Mouse (Mus musculus) forebrain, embryonic 13.5 days (tissue): ENCODE measurements around the gene Tlcd2. TPM values are rescaled to one million over a fixed set of nuclear protein-coding genes. Genes with fewer than 3 reads are reported as not detected.

Experiments used
- ATAC-seq: fragments of 200-750 bp; cut with Nextera tagmentation; 2 replicates; pipeline ENCODE4 v1.8.0; 2017
- H3K27ac ChIP-seq: fragments of 300-500 bp; sonication (generic); 2 replicates; pipeline ENCODE4 v1.5.1; 2015; ENCODE audit warnings: inconsistent platforms, mild to moderate bottlenecking, moderate library complexity
- H3K27me3 ChIP-seq: fragments of 300-500 bp; sonication (generic); 2 replicates; pipeline ENCODE4 v1.6.1; 2015; ENCODE audit warnings: mild to moderate bottlenecking, inconsistent platforms
- H3K36me3 ChIP-seq: fragments of 300-500 bp; sonication (generic); 2 replicates; pipeline ENCODE4 v1.6.1; 2015; ENCODE audit warnings: mild to moderate bottlenecking, inconsistent platforms; ENCODE audit not compliant: poor library complexity, severe bottlenecking
- H3K4me1 ChIP-seq: fragments of 300-500 bp; sonication (generic); 2 replicates; pipeline ENCODE4 v1.6.1; 2015; ENCODE audit warnings: inconsistent platforms
- H3K4me2 ChIP-seq: fragments of 300-500 bp; sonication (generic); 2 replicates; pipeline ENCODE4 v1.6.1; 2015; ENCODE audit warnings: inconsistent platforms, mild to moderate bottlenecking, moderate library complexity
- H3K4me3 ChIP-seq: fragments of 300-500 bp; sonication (generic); 2 replicates; pipeline ENCODE4 v1.5.1; 2015; ENCODE audit warnings: mild to moderate bottlenecking, inconsistent platforms
- H3K9ac ChIP-seq: fragments of 300-500 bp; sonication (generic); 2 replicates; pipeline ENCODE4 v1.6.1; 2015; ENCODE audit warnings: mild to moderate bottlenecking, inconsistent platforms
- H3K9me3 ChIP-seq: fragments of 300-500 bp; sonication (generic); replicated peaks from 2 replicates; pipeline ENCODE4 v1.6.1; 2016; ENCODE audit warnings: inconsistent platforms
- WGBS: fragments of 180-500 bp; shearing (Covaris S2); methylation state at CpG from one replicate; pipeline ENCODE4 v1.1.7; 2015; 5-methylcytosine and 5-hydroxymethylcytosine counted together
- polyA plus RNA-seq: library from polyadenylated mRNA; unstranded; fragments of >200 nt; fragmentation: Nextera tagmentation; extraction: Ambion mirVana; gene quantifications from 2 replicates; pipeline ENCODE4 v1.2.1, GENCODE M21; 2015

Gene Tlcd2
- polyA plus RNA-seq, 1 experiment from 2014 or later, result 1.4 TPM

GRCm38 (mm10) chr11:75460103-75460843 lies 1.2 kb upstream of the Tlcd2 start:
- Histone ChIP-seq H3K27me3 (no peaks in the 10 kb centered on the region), H3K9ac (peak overlapping the region; percentile 60), H3K4me2 (peak overlapping the region; percentile 81), H3K4me1 (peaks cover 25% of the 10 kb centered on the region), H3K36me3 (peaks cover 2% of the 10 kb centered on the region; the same call in 1 of the 2 replicates), H3K9me3 (no peaks in the 10 kb centered on the region), H3K27ac (peak overlapping the region; percentile 87), H3K4me3 (peak overlapping the region; percentile 59)
- WGBS, result 4% methylated on average over 19 of the region's 19 CpGs
- peak; percentile 50 for ATAC-seq

DNA sequence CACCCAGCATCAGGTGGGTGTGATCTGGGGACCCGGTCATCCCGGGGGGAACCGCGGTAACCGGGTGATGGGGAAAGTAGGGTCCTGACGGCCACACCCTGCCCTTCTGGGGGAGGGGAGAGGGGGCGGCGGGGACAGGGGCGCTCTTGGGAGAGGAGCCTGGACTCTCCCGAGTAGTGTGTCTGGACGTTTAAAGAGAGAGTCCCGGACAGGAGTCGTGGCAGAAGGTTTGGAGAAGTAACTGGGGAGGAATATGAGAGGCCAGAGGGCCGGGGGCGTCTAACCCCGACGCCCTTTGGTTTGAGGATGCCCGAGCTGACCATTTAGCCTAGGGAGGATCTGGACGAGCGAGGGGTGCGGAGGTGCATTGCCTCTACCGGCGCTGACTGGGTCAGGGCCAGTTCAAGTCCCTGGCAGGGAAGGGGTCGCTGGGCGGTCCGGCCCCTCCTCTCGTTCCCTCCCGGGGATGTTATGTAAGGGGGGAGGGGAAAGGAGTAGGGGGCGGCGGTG lies 283 bp downstream of the Tlcd2 start:
- Histone ChIP-seq H3K9ac (peak overlapping the region; percentile 71), H3K27me3 (no peaks in the 10 kb centered on the region), H3K4me2 (peak overlapping the region; percentile 80), H3K9me3 (no peaks in the 10 kb centered on the region; the same call in 1 of the 2 replicates), H3K4me3 (peak overlapping the region; percentile 59), H3K27ac (peak overlapping the region; percentile 19; the same call in 1 of the 2 replicates), H3K4me1 (peaks cover 25% of the 10 kb centered on the region), H3K36me3 (peaks cover 10% of the 10 kb centered on the region)
- ATAC-seq, result peak; percentile 44; the same call in 1 of the 2 replicates
- under 1% methylated on average over 27 of the region's 30 CpGs for WGBS

- Histone ChIP-seq H3K9me3 (no peaks in the 10 kb centered on the region; the same call in 1 of the 2 replicates), H3K27me3 (no peaks in the 10 kb centered on the region), H3K36me3 (peaks cover 10% of the 10 kb centered on the region), H3K27ac (no peak overlapping the region), H3K4me1 (peaks cover 25% of the 10 kb centered on the region), H3K4me3 (peak overlapping the region; percentile 59), H3K9ac (peak overlapping the region; percentile 71), H3K4me2 (peak overlapping the region; percentile 80)
- no peak for ATAC-seq
- 5% methylated on average over 10 of the region's 16 CpGs for WGBS
Measured at GRCm38 (mm10) chr11:75462253-75462783, 803 bp downstream of the Tlcd2 start.

DNA sequence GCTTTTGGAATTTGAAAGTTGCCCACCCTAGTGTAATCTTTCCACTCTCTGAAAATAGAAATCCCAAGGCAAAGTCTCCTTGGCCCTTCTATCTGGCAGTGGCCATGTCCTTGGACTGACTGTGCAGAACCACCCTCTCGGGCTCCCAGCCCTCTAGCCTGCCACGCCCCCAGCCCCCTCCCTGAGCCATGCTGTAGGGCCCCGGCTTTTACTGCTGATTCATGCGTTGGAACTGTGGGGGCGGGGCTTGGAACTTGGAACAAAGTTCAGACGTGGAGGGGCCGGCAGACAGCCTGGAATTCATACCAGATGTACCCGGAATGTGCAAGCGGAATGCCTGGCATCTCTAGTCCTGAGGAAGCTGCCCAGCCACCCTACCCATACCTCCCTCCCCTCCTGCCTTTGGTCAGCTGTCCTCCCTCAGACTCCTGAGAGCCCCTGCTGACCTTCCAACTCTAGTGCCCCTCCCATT lies 1.4 kb downstream of the Tlcd2 start:
- ATAC-seq, result no peak
- H3K27ac ChIP-seq, result no peak overlapping the region
- WGBS, result 4% methylated on average over 9 of the region's 9 CpGs

DNA sequence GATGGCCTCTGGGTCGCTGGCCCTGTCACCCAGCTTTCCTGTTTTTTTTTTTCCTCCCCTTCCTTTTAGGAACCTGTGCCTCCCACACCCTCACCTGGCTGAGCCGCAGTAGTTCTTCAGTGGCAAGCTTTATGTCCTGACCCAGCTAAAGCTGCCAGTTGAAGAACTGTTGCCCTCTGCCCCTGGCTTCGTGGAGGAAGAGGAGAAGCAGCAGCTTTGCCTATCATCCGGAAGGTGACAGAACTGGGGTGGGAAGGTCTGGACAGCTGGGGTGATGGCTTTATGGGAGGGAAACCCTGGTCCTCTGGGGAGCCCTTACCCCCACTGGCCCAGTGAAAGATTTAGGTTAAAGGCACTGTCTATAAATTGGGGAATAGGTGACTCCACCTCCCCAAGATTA lies 2.1 kb downstream of the Tlcd2 start:
- H3K4me2 ChIP-seq, result no peak overlapping the region
- H3K4me1 ChIP-seq, result peaks cover 32% of the 10 kb centered on the region
- ATAC-seq, result no peak
- H3K27me3 ChIP-seq, result peaks cover 3% of the 10 kb centered on the region; the same call in 1 of the 2 replicates
- no peak overlapping the region for H3K9ac ChIP-seq
- no peak overlapping the region for H3K27ac ChIP-seq
- WGBS, result 73% methylated on average over 4 of the region's 4 CpGs
- peaks cover 10% of the 10 kb centered on the region for H3K36me3 ChIP-seq
- H3K9me3 ChIP-seq, result no peaks in the 10 kb centered on the region; the same call in 1 of the 2 replicates
- no peak overlapping the region for H3K4me3 ChIP-seq

More for the DNA sequence above, 1.4 kb downstream of the Tlcd2 start:
- Histone ChIP-seq H3K27me3 (no peaks in the 10 kb centered on the region; the same call in 1 of the 2 replicates), H3K4me3 (peak overlapping the region; percentile 59), H3K36me3 (peaks cover 10% of the 10 kb centered on the region), H3K4me1 (peaks cover 28% of the 10 kb centered on the region), H3K9me3 (no peaks in the 10 kb centered on the region; the same call in 1 of the 2 replicates), H3K4me2 (peak overlapping the region; percentile 80), H3K9ac (peak overlapping the region; percentile 37; the same call in 1 of the 2 replicates)

DNA sequence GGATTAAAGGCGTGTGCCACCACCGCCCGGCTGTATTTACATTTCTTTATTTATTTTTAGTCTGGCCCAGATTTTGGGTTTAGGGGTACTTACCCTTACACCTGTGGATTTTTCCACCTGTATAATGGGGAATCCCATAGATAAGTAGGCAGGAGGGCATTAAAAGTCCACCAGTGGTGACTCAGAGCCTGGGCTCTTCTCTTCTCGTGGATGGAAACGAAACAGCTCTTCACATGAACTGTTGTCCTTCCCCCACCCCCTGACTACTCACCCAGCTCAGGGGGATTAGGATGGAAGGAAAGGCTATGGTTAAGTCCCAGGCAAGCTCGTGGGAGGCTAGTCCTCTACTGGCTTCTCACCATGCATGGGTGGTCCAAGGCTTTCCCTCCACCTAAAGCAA lies 2.9 kb downstream of the Tlcd2 start:
- no peak overlapping the region for H3K27ac ChIP-seq
- H3K9me3 ChIP-seq, result no peaks in the 10 kb centered on the region; the same call in 1 of the 2 replicates
- WGBS, result 86% methylated on average over 6 of the region's 6 CpGs
- no peak overlapping the region for H3K4me3 ChIP-seq
- peaks cover 10% of the 10 kb centered on the region for H3K36me3 ChIP-seq
- H3K4me2 ChIP-seq, result no peak overlapping the region
- ATAC-seq, result no peak
- no peak overlapping the region for H3K9ac ChIP-seq
- peaks cover 32% of the 10 kb centered on the region for H3K4me1 ChIP-seq
- peaks cover 3% of the 10 kb centered on the region; the same call in 1 of the 2 replicates for H3K27me3 ChIP-seq

GRCm38 (mm10) chr11:75465051-75465450 lies 3.5 kb downstream of the Tlcd2 start:
- peaks cover 27% of the 10 kb centered on the region for H3K4me1 ChIP-seq
- no peaks in the 10 kb centered on the region; the same call in 1 of the 2 replicates for H3K9me3 ChIP-seq
- WGBS, result 83% methylated on average over 6 of the region's 6 CpGs
- H3K27me3 ChIP-seq, result peaks cover 3% of the 10 kb centered on the region; the same call in 1 of the 2 replicates
- no peak overlapping the region for H3K9ac ChIP-seq
- H3K4me3 ChIP-seq, result no peak overlapping the region
- ATAC-seq, result no peak
- H3K36me3 ChIP-seq, result peaks cover 10% of the 10 kb centered on the region
- H3K4me2 ChIP-seq, result no peak overlapping the region
- no peak overlapping the region for H3K27ac ChIP-seq

DNA sequence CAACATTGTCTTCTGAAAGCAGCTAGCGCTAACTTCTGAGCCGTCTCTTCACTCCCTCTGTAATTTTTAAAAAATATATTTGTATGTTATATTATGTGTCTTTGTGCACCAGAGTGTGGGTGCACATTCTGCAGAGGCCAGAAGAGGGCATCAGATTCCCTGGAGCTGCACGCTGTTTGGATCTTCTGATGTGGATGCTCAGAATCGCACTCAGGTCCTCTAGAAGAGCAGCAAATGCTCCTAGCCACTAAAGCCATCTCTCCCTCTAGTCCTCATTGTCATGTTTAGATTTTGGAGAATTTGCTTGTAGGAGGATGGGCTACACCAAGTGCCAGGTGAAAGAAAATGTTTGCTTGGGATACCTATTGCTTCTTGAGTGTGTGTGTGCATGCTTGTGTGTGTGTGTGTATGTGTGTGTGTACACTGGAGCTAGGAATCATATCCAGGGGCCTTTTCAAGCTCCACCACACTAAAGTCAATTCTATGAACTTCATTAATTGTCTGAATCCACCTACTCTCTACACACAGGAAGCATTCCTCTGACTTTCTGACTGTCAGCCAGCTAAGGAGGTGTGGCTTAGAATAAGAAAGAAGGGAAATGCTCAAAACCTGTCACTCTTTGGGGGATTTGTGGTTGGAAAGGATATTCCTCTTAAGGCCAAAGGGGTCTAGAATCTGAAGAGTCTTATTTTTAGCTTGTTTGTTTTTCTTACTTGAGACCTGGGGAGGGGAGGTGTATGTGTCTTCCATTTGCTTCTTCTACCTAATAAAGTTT lies 5.4 kb downstream of the Tlcd2 start:
- Histone ChIP-seq H3K36me3 (peaks cover 10% of the 10 kb centered on the region), H3K27me3 (peaks cover 3% of the 10 kb centered on the region; the same call in 1 of the 2 replicates), H3K9me3 (no peaks in the 10 kb centered on the region; the same call in 1 of the 2 replicates), H3K4me1 (peaks cover 20% of the 10 kb centered on the region), H3K4me3 (no peak overlapping the region), H3K4me2 (no peak overlapping the region), H3K9ac (no peak overlapping the region), H3K27ac (no peak overlapping the region)
- ATAC-seq, result no peak
- WGBS, result 97% methylated on average over 4 of the region's 4 CpGs

- peak overlapping the region; percentile 37 for H3K9ac ChIP-seq
Measured at GRCm38 (mm10) chr11:75467512-75468215, 6.1 kb downstream of the Tlcd2 start.

GRCm38 (mm10) chr11:75468410-75468809 lies 6.9 kb downstream of the Tlcd2 start:
- 69% methylated on average over 7 of the region's 7 CpGs for WGBS
- no peak for ATAC-seq
- Histone ChIP-seq H3K4me1 (peaks cover 8% of the 10 kb centered on the region), H3K27ac (no peak overlapping the region), H3K9ac (peak overlapping the region; percentile 37; the same call in 1 of the 2 replicates), H3K36me3 (peaks cover 10% of the 10 kb centered on the region), H3K4me2 (peak overlapping the region; percentile 60), H3K9me3 (no peaks in the 10 kb centered on the region; the same call in 1 of the 2 replicates), H3K4me3 (peak overlapping the region; percentile 27), H3K27me3 (peaks cover 6% of the 10 kb centered on the region; the same call in 1 of the 2 replicates)

More at GRCm38 (mm10) chr11:75467512-75468215, 6.1 kb downstream of the Tlcd2 start:
- Histone ChIP-seq H3K9me3 (no peaks in the 10 kb centered on the region; the same call in 1 of the 2 replicates), H3K27ac (no peak overlapping the region), H3K4me3 (peak overlapping the region; percentile 27), H3K36me3 (peaks cover 10% of the 10 kb centered on the region), H3K27me3 (peaks cover 3% of the 10 kb centered on the region; the same call in 1 of the 2 replicates), H3K4me1 (peaks cover 13% of the 10 kb centered on the region), H3K4me2 (peak overlapping the region; percentile 60)
- WGBS, result 18% methylated on average over 19 of the region's 19 CpGs
- ATAC-seq, result no peak; the same call in 1 of the 2 replicates

DNA sequence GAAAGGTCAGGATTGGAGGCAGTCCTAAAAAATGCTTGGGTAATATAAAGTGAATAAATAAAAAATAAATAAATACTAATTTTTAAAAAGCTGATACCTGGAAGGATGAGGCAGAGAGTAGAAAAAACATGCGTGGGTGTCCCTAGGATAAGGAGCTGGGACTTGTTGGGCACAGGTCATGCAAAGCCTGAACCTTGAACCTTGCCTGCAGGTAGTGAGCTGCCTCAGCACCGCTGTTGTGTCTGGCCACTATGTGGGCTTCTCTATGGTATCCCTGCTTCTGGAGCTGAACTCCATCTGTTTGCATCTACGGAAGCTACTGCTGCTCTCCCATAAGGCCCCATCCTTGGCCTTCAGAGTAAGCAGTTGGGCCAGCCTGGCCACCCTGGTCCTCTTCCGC lies 7.7 kb downstream of the Tlcd2 start:
- Histone ChIP-seq H3K4me2 (no peak overlapping the region), H3K4me3 (no peak overlapping the region), H3K36me3 (peaks cover 10% of the 10 kb centered on the region), H3K27me3 (peaks cover 6% of the 10 kb centered on the region; the same call in 1 of the 2 replicates), H3K9ac (no peak overlapping the region), H3K4me1 (peaks cover 8% of the 10 kb centered on the region), H3K27ac (no peak overlapping the region), H3K9me3 (no peaks in the 10 kb centered on the region; the same call in 1 of the 2 replicates)
- WGBS, result 94% methylated on average over 4 of the region's 4 CpGs
- ATAC-seq, result no peak
